Mouse (Mus musculus): Measurements from ENCODE around the gene Casp1.

GRCm38 (mm10) chr9:5332441-5332840, 34.1 kb downstream of the Casp1 start:
- no peak for TF ChIP-seq CTCF (IDR thresholded peaks at IDR 0.05; ENCODE audit: low read depth)
- no peak for TF ChIP-seq EP300 (IDR thresholded peaks at IDR 0.05; ENCODE audit: low read depth)

Measured in heart, postnatal 0 days (tissue).